Mouse (Mus musculus) testis, adult 2 months (tissue): ENCODE results near the gene Klhl10. TPM values are rescaled to one million over a fixed set of nuclear protein-coding genes. Genes with fewer than 3 reads are reported as not detected.

Source experiments
- H3K27ac ChIP-seq: fragments of 200-500 bp; 2 replicates; pipeline ENCODE4 v1.5.1; 2012; ENCODE audit warnings: low read depth, low read length; ENCODE audit not compliant: control insufficient read depth, insufficient read depth
- H3K27me3 ChIP-seq: fragments of 200-500 bp; 2 replicates; pipeline ENCODE4 v1.6.1; 2012; ENCODE audit warnings: mild to moderate bottlenecking, low read length, moderate library complexity; ENCODE audit not compliant: control insufficient read depth, insufficient read depth
- H3K36me3 ChIP-seq: fragments of 200-500 bp; 2 replicates; pipeline ENCODE4 v1.6.1; 2012; ENCODE audit warnings: mild to moderate bottlenecking, low read length; ENCODE audit not compliant: control insufficient read depth, insufficient read depth
- H3K4me1 ChIP-seq: fragments of 200-500 bp; 2 replicates; pipeline ENCODE4 v1.6.1; 2012; ENCODE audit warnings: low read length; ENCODE audit not compliant: control insufficient read depth, insufficient read depth
- H3K4me3 ChIP-seq: fragments of 200-500 bp; 2 replicates; pipeline ENCODE4 v1.5.1; 2012; ENCODE audit warnings: low read depth, mild to moderate bottlenecking, low read length, moderate library complexity, mixed read lengths; ENCODE audit not compliant: control insufficient read depth
- CTCF ChIP-seq: fragments of 200-500 bp; IDR thresholded peaks from 2 replicates; pipeline ENCODE4 v1.5.1; 2012; ENCODE audit warnings: low read depth, mild to moderate bottlenecking, inconsistent platforms, low read length, moderate library complexity; ENCODE audit not compliant: control insufficient read depth, insufficient read depth, insufficient replicate concordance
- POLR2A ChIP-seq: fragments of 200-500 bp; IDR thresholded peaks from 2 replicates; pipeline ENCODE4 v1.6.1; 2012; ENCODE audit warnings: low read depth, mild to moderate bottlenecking, inconsistent platforms, low read length, moderate library complexity; ENCODE audit not compliant: control insufficient read depth
- polyA plus RNA-seq: library from polyadenylated mRNA; depleted of rRNA; stranded (reverse); fragments of >200 nt; gene quantifications from 2 replicates; pipeline ENCODE4 v1.2.3, GENCODE M21; 2012

Klhl10 gene
- polyA plus RNA-seq, 1 experiment: 444 TPM

DNA sequence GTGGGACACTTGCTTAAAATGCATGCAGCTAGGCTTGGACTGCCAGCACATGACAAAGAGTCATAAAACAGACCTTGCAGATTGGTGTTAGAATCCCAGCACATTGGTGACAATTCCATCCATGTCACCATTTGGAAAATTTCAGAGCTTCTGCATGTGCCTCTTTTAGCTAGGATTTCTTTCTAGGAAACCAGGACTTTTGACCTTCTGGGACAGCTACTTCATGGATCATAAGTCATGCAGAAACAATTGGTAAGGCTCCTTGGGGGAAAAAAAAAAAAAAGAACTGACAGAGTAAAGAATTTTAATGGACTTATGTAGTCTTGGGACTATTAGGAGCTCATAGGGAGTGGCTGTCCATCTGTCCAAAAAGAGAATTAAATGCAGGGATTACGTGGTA is 3.8 kb upstream of the Klhl10 start:
- H3K36me3 ChIP-seq: no peaks in the 10 kb centered on the region
- no peak overlapping the region for H3K4me3 ChIP-seq
- no peak overlapping the region for H3K27ac ChIP-seq
- TF ChIP-seq CTCF (no peak), POLR2A (no peak)
- no peaks in the 10 kb centered on the region for H3K27me3 ChIP-seq
- H3K4me1 ChIP-seq: peaks cover 6% of the 10 kb centered on the region

DNA sequence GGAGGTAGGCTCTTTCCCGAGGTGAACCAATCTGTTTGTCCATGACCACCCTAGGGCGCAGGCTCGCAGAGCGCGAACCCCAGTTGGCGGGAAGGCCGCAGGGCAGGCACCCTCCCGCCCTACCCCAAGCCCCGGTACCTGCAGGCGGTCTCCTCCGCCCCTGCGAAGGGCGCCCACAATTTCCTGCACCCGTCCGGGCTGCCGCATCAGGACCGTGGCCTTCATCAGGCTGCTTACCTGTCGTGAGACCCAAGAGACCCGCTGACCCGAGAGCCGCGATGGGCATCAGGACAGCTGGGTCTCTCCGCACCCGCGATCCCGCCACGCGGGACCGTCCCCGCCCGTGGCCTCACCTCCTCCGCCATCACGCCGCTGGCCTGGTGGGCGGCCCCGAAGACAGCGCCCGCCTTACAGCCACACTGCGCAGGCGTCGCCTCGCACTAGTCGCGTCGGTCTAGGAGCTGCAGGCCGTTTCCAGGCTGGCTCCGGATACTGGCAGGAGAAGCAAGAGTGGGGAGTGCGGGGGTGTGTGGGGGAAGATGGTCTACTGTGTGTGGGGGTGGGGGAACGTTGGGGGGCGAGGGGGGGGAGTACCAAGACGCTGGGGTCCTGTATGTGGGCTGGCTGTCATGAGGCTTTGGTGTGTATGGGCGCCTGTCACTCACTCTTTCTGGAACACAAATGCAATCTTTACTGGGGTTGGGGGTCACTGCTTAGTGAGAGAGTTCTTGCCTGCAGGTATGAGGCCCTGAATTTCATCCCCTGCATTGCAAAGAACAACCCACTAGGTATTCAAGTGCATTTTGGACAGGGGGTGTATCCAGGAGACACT is 810 bp upstream of the Klhl10 start:
- Histone ChIP-seq H3K4me3 (peak overlapping the region; percentile 80), H3K36me3 (no peaks in the 10 kb centered on the region), H3K27ac (peak overlapping the region; percentile 5; the same call in 1 of the 2 replicates), H3K27me3 (no peaks in the 10 kb centered on the region), H3K4me1 (peaks cover 5% of the 10 kb centered on the region)
- TF ChIP-seq POLR2A (peak; percentile 91), CTCF (no peak)

DNA sequence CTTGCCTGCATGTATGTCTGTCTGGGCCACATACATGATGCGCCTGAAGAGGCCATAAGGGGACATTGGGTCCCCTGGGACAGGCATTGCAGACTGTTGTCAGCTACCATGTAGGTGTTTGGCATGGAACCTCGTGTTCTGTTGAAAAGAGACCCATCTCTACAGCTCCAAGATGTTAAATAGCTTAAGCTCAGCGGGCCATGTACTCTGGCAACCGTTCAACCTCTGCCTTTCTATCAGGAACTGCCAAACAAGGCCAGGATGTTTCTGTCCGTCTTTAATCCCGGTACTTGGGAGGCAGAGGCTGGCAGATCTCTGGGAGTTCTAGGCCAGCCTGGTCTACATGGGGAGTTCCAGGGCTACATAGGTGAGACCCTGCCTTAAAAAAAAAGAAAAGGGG is 908 bp downstream of the Klhl10 start:
- Histone ChIP-seq H3K27ac (no peak overlapping the region), H3K36me3 (no peaks in the 10 kb centered on the region), H3K27me3 (no peaks in the 10 kb centered on the region), H3K4me3 (peak overlapping the region; percentile 46), H3K4me1 (peaks cover 5% of the 10 kb centered on the region)
- TF ChIP-seq POLR2A (no peak), CTCF (no peak)

GRCm38 (mm10) chr11:100457247-100457646 is 15.5 kb downstream of the Klhl10 start:
- no peak for TF ChIP-seq CTCF
- no peak for TF ChIP-seq POLR2A
- Histone ChIP-seq H3K27ac (no peak overlapping the region), H3K27me3 (no peaks in the 10 kb centered on the region), H3K36me3 (no peaks in the 10 kb centered on the region), H3K4me3 (no peak overlapping the region), H3K4me1 (no peaks in the 10 kb centered on the region)

DNA sequence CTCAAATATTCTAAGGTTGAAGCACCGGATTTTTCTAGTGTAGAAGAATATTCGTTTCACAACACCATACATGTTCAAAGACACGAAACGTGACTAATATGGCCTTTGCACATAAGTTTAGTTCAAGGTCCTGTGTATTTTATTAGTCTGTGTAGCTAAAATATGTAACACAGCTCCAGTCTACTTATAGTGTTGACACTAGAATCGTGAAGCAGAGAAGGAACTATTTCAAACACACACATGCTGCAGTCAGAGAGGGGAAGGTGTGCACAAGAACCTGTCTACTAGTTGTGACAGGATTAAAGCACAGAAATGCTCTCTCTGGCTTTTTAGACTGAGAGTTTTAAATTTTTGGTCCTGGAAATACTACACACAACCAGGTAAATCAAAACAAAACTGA is 16.0 kb downstream of the Klhl10 start:
- 0 out of 2 replicates have a peak, but pooled peaks cover under 1% of the 10 kb centered on the region for H3K36me3 ChIP-seq
- no peak for TF ChIP-seq CTCF
- no peak for TF ChIP-seq POLR2A
- no peak overlapping the region for H3K27ac ChIP-seq

DNA sequence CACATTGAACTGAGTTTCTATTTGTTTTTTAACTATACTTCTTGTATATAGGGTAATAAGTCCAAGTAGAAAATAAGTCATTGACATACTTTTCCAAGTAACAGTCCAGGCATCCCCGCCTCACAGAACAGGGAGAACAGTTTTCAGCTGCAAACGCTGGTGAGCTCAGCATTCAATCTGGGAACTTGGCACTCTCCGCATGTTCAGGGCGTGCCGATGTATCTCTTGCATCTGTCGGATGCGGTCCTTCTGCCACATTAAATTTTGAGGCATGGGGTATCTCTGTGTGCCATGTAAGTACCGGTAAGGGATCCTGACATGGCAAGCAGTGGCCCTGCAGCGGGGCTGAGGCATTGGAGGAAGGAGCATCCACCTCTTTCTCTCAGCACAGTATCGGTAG is 21.0 kb downstream of the Klhl10 start:
- H3K4me1 ChIP-seq: peaks cover 4% of the 10 kb centered on the region; the same call in 1 of the 2 replicates
- H3K27me3 ChIP-seq: no peaks in the 10 kb centered on the region
- no peak overlapping the region for H3K27ac ChIP-seq
- no peak for TF ChIP-seq POLR2A
- no peak for TF ChIP-seq CTCF
- peaks cover 1% of the 10 kb centered on the region; the same call in 1 of the 2 replicates for H3K36me3 ChIP-seq
- no peak overlapping the region for H3K4me3 ChIP-seq

More for the DNA sequence above, 16.0 kb downstream of the Klhl10 start:
- Histone ChIP-seq H3K27me3 (no peaks in the 10 kb centered on the region), H3K4me3 (no peak overlapping the region), H3K4me1 (peaks cover under 1% of the 10 kb centered on the region; the same call in 1 of the 2 replicates)

- H3K27ac ChIP-seq: no peak overlapping the region
- H3K27me3 ChIP-seq: no peaks in the 10 kb centered on the region
- TF ChIP-seq CTCF (no peak), POLR2A (no peak)
- H3K4me3 ChIP-seq: no peak overlapping the region
- H3K4me1 ChIP-seq: peaks cover 4% of the 10 kb centered on the region; the same call in 1 of the 2 replicates
- peaks cover 1% of the 10 kb centered on the region for H3K36me3 ChIP-seq
Measured at GRCm38 (mm10) chr11:100465229-100465792, 23.6 kb downstream of the Klhl10 start.
